Mouse (Mus musculus) layer of hippocampus, postnatal 25 days (tissue): ENCODE results near the gene Blcap. TPM values are rescaled to one million over a fixed set of nuclear protein-coding genes. Genes with fewer than 3 reads are reported as not detected.

Experiments used
- DNase-seq, 2 experiments: peaks; one replicate each; pipeline ENCODE4 v3.0.0; 2022; ENCODE audit warnings: mixed read lengths in 2 of 2, low spot score in 1 of 2; ENCODE audit errors: extremely low spot score in 1 of 2
- total RNA-seq, 2 experiments: library from RNA; stranded (reverse); gene quantifications; 2 replicates each; pipeline ENCODE4 v1.2.3; 2021

The Blcap gene
- total RNA-seq, 2 experiments from 2014 or later: 122 to 130 TPM

DNA sequence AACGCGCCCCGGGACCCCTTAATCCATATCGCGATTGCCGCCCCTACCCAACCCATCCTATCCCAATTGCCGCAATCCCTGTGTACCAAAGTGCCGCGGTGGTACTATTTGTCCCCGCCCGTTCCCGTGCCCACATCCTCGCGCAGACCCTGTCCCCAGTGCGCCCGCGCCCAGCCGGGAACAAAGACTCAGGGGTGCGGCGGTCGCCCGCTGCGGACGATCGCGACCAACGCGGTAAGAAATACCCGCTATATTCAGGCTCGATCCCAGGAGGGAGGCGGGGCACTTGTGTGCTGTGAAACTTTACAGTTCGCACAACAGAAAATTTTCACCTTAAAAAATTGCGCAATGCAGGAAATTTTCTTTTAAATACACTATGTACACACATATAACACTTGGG, 10.8 kb downstream of the Blcap start:
- no peak for DNase-seq

DNA sequence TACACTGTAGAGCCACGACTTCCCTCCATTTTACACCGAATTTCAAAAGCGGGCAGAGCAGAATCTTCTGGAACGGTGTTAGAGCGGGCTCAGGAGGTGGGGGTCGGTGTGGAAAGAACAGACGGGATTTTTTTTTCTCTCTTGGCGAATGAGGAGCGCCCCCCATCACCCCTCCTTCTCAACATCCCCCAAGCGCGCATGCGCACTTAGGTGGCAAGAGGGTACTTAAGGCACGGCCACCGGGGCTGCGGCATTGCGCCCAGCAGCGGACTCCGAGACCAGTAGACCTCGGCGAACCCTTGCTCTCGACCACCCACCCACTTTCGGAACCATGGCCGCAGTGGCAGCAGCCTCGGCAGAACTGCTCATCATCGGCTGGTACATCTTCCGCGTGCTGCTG, 11.2 kb downstream of the Blcap start, which contains the start of gene Nnat:
Gene Nnat (plus strand): TSS at position 221 of the 400 bp plus-strand sequence.
- peak in 1 of 2 experiments; percentile 62 for DNase-seq

GRCm38 (mm10) chr2:157559440-157559839, 11.6 kb downstream of the Blcap start:
- DNase-seq: no peak

DNA sequence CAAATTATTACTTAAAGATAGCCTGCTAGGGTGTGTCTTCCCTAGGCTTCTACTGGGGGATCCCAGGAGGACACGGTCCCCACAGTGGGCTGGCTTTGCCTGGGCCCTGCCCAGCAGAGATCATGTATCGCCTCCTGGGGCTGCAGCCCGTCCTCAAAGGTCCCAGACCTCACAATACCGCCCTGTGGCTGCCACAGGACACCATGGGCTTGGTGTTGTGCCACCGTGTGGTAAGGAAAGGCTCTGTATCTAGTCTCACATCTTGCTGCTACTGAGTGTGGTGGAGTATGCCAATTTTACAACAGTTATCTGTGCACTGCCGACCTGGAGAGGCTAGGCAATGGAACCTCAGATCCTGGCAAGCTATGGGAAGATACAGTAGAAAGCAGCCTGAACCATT, 12.6 kb downstream of the Blcap start:
- no peak for DNase-seq

GRCm38 (mm10) chr2:157558051-157558450, 13.0 kb downstream of the Blcap start:
- DNase-seq: no peak

GRCm38 (mm10) chr2:157556074-157556698, 14.9 kb downstream of the Blcap start:
- no peak for DNase-seq

- DNase-seq: no peak
These were observed 18.8 kb downstream of the Blcap start for GRCm38 (mm10) chr2:157552158-157552886.

GRCm38 (mm10) chr2:157550292-157550691, 20.8 kb downstream of the Blcap start:
- DNase-seq: no peak

DNA sequence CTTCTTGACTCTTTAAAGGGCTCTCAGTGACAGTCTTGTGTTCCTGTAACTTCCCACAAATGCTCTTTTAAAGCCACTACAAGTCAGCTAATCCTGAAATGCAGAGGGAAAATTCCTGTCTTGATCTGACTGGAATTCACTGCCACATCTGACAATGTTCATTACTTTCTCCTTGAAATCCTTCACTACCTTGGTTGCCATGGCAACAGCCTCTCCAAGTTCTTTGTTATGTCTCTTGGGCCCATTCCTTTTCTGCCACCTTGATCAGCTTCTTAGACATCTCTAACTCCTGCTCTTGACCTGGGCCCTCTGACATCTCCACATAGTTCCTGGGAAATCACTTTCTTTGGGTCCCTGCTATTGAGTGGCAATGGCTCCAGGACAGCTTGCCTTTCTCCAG, 24.4 kb downstream of the Blcap start:
- no peak for DNase-seq

GRCm38 (mm10) chr2:157544333-157544888, 26.7 kb downstream of the Blcap start:
- DNase-seq: no peak

DNA sequence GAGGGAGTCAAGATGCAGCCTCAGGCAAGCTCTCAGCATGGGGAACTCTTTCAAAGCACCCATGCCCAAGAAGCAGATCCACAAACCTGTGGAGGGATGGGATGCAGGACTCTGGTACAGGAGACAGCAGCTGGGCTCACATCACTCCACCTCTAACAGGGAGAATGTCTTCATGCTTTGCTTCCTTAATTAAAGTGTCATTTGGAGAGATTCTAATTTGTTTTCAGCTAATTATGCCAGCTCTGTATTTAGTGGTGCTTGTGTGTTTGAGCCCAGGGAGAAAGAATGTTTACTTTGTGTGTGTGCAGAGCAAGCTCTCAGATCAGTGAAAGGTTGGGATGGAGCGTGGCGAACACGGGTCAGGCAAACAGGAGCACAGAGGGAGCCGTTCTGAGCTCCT, 28.7 kb downstream of the Blcap start:
- no peak for DNase-seq

DNA sequence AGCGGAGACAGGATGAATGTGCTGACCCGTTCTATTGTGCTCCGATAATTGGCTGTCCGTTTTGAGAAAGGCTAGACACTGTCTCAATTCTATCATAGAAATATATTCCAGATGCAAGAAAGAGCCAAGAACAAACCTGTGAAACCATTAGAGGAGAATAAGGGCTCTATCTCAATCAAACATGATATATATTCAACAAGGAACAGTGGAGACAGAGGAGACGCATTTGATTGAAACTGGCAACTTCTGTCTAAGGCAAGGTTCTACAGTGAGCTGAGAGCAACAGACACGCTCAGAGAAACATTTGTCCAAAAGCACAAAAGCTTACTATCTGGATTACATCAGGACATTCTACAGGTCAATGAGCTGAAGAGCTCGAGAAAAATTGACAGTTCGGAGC, 29.4 kb downstream of the Blcap start:
- no peak for DNase-seq

DNA sequence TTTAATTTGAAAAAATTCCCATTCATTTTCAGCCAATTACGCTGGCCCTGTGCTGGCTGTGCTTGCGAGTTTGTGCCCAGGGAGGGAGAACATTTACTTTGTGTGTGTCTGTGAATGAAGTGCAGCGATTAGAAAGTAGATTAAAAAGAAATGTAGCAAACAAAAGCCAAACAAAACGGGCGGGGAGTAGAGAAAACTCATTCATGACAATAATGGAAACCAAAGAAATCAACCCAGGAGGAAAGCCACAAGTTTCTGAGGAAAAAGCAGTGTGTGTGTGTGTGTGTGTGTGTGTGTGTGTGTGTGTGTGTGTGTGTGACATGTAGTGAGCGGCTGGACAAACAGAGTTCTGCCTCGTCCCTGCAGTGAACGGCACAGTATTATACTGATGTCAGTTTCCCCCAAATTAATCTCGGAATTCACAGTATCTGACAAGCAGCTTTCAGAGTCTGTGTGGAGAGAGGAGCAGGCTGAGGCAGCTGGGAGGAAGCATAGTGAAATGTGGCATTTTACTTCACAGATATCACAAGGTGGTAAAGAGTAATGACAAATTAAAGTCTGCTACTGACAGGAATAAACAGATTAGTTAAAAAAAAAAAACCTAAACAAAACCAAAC, 30.0 kb downstream of the Blcap start:
- no peak for DNase-seq

DNA sequence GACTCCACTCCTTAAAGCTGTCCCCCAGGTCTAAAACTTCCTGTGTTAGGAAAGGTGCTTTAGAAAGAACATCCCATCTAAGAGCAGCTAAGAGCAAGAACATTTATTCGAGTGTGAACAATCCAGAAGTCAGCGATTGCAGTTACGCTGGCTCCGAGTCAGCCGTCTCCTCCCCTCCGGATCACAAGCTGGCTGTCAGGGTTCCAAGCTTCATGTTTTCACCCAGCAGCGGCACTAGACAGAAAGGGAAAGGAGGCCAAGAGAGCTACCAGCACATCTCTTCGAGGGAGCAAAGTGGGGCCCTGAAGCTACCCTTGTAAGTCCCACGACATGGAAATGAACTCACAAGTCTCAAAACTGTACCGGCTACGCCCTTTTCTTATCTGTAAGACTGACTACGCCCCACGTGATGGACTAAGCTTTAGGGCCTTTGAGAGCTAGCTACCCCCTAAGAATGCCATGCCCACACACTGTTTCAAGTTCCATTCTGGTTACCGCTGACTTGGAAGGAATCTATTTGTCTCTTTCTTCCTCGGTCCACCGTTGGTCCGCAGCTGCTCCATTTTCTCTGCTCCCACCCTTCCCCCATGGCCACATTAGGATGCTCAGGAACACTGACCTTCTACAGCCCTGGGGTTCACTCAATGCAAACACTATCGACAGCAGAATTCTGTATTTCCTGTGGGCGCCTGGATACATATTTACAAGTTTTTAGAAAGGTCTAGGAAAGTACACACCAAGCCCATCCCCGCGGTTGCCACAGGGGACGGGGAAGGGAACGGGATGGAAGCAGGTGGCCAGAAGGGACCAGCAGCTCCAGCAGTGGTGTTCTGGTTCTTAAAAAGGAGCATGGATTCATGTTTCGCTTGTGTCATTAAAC, 30.8 kb downstream of the Blcap start:
- no peak for DNase-seq

DNA sequence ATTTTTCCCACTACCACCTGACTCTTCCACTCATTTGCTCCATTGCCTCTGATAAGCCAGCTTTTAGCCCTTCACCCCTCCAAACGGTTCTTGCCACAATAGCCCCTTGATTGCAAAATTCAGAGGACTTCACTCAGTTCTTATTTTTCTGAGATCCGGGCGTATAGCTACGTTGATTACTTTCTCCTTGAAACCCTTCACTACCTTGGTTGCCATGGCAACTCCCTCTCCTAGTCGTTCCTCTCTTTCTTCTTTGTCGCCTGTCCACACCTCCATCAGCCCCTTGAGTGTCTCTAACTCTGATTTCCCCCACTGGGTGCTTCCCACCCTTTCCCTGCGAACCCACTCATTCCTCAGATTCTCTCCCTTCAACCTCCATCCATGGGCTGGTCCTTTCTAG, 34.0 kb downstream of the Blcap start:
- DNase-seq: no peak

DNA sequence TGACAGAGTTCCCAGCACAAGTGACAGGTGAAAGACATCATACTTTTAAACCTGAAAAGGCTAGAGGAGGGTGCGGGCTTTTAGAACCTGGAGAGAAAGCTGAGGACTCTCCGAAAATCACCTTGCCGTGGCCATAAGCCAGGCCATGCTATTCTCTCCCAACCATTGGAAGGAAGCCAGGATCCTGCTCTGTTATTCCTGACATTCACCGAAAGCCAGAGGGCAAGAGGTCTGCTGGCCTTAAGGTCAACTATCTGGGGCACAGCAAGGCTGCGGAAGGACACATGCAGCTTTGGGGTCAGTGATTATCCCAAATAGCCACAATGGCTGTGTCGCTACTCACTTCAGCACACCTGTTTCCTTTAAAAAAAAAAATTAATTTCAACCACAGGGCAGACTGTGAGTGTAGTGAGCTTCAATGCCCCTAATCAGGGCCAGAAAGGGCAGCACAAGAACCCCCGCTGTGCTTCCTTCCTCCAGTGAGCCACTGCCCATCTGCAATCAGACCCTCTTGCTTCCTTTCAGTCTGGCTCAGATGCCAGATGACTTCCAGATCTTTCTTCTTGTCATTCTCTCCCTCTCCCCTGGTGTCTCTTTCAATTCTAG, 34.5 kb downstream of the Blcap start:
- no peak for DNase-seq

- DNase-seq: no peak
These were observed 36.9 kb downstream of the Blcap start for GRCm38 (mm10) chr2:157534163-157534562.

DNA sequence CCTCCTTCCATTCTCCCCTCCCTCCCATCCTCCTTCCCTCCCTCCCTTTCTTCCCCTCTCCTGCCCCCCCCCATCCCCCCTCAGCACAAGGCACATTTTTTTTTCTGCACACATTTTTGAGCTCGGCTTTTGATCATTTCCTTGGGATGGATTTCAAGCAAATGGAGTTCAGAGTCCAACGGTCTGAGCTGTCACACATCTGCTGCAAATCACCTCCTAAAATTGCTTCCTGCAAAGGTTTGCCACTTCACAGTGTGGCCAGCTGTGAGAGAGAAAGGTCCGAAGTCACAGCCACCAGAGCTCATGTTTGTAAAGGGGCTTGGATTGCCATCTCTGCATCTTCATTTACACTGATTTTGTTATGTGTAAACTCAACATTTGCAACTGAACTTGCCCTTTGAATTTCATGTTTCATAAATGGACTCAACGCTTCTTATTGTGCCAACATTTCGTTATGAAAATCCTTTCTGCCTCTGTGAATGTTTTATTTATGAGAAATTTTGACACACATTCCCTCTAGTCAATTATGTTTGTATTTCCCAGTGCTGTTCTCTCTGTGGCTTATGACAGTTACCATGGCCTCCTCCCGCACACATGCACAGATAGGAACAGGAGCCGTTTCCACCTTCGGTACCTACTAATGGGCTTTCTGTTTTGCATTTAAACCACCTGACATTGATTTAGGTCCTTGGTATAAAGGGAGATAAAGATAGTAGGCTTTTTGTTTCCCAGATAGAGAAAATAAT, 39.2 kb downstream of the Blcap start:
- no peak for DNase-seq
